Mouse (Mus musculus): Measurements from ENCODE around the gene Erich4. TPM values are rescaled to one million over a fixed set of nuclear protein-coding genes. Genes with fewer than 3 reads are reported as not detected.

The Erich4 gene
- polyA plus RNA-seq (2011; ENCODE audit: insufficient read length, low read depth, missing spikeins) = not detected in 2 replicates

DNA sequence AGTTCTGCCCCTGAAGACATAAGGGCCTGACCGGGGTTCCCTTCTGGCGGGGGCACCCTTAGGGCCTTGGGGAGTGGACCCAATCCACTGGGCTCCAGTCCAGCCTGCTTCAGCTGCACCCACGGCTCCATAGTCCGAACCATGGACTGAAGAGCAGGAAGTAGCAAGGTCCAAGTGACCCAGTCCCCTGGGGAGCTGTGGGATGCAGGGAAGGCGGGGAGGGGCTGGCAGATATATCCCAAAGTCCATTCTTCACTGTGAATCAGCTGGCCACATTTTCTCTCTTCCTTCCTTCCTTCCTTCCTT, at the start of gene Erich4:
Gene Erich4, minus strand, starts transcription at position 187 of the 306 bp plus-strand sequence.
- Histone ChIP-seq H3K4me3 (ENCODE audit: insufficient read depth, low read length) (no peak within 1 kb of the TSS), H3K4me1 (ENCODE audit: control insufficient read depth, insufficient read depth, low read length) (no peaks in the 10 kb centered on the region), H3K27ac (ENCODE audit: insufficient read depth, low read length) (no peak within 1 kb of the TSS)
- TF ChIP-seq CTCF (IDR thresholded peaks at IDR 0.05; ENCODE audit: borderline replicate concordance, insufficient read depth, low read length) (no peak), POLR2A (IDR thresholded peaks at IDR 0.05; ENCODE audit: low read depth, low read length) (no peak)

DNA sequence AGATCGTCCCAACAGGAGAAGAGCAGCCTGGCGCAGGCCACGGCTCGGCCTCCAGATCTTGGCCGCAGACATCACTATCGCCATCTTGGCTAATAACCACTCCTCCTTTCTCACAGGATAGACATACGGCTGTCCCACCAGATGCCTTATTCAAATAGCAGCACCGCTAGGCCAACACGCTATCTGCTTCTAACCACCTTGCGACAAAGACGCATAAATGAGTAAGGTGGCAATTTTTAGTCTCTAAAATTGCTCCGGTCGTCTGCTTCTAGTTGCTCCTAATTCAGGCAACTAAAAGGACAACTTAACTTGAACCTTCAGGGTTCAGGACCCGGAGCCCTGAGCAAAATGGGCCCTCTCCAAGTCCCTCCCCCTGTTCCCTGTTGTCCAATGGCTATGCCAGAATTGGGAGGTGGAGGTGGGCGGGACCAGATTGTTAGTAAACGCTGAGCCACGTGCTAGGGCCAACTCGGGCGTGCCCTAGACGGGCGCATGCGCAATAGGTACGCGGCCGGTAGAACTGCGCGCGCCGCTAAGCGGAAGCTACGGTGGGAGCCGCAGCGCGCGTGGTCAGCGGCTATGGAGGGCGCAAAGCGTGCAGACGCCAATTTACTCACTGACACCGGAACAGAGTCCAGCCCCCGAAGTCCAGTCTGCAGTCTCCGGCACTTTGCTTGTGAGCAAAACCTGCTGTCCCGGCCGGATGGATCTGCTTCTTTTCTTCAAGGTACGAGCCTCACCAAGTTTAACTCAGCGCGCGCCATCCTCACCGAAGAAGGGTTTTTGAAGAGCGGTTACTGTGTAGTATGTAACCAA, 43.2 kb upstream of the Erich4 start, which contains the start of the genes Bckdha and Exosc5:
Gene Bckdha, minus strand, starts transcription at position 325 of the 816 bp plus-strand sequence.
Gene Exosc5, plus strand, starts transcription at position 508 of the 816 bp plus-strand sequence.
- H3K27ac ChIP-seq (ENCODE audit: insufficient read depth, low read length) = peak within 1 kb of the TSS; percentile 59
- no peaks in the 10 kb centered on the region for H3K4me1 ChIP-seq (ENCODE audit: control insufficient read depth, insufficient read depth, low read length)
- TF ChIP-seq CTCF (IDR thresholded peaks at IDR 0.05; ENCODE audit: borderline replicate concordance, insufficient read depth, low read length) (no peak), POLR2A (IDR thresholded peaks at IDR 0.05; ENCODE audit: low read depth, low read length) (peak; percentile 84)
- peak within 1 kb of the TSS; percentile 66 for H3K4me3 ChIP-seq (ENCODE audit: insufficient read depth, low read length)

DNA sequence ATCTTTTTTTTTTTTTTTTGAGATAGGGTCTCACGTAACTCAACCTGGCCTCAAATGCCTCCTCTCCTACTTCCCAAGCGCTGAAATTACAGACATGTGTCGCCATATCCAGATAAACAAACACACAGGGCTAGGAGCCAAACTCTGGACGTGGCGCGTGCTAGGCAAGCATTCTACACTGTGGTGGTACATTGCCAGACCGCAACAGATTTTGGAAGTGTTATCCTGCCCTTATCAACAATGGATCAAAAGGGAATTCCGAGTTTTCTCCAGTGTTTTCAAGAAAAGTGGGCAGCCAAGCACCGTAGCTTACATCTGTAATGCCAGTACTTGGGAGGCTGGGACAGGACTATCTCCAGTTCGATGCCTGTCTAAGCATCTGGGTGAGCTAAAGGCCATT, 42.1 kb upstream of the Erich4 start:
- no peaks in the 10 kb centered on the region for H3K4me1 ChIP-seq (ENCODE audit: control insufficient read depth, insufficient read depth, low read length)
- H3K4me3 ChIP-seq (ENCODE audit: insufficient read depth, low read length) = peak overlapping the region; percentile 63
- TF ChIP-seq POLR2A (IDR thresholded peaks at IDR 0.05; ENCODE audit: low read depth, low read length) (no peak), CTCF (IDR thresholded peaks at IDR 0.05; ENCODE audit: borderline replicate concordance, insufficient read depth, low read length) (no peak)
- H3K27ac ChIP-seq (ENCODE audit: insufficient read depth, low read length) = no peak overlapping the region

DNA sequence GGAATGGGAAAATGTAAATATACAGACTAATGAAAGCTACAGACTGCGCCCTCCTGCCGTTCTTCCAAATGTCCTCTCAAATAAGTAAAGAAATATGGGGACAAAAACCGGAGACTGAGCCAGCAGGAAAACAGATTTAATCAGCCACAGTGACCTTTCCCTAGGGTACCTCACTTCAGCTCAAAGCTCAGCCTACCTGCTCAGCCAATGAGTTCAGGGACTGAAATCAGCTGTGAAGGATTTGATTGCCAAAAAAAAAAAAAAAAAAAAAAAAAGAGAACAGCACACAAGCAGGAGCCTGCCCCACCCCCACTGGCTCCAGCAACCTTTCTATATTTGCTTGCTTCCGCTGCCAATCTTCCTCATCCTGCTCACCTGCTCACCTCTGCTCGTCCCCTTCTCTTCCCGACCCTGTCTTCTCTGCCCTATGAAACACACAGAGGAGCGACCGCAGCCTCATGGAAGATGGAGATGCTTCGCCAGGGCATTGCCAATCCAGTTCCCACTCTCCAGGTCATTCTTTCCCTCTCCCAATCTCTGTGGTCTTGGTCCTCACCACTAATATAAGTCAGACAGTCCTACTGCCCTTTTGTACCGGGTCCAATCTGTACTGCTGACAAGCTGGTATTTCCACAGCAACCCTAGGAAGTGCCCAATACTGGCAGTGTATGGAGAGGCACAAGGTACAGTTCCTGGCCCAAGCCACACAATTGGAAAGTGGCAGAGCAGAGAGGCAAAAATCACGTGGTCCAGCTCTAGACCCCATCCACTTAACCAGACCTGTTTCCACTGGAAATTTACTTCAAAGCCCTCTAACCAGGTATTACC, 40.1 kb upstream of the Erich4 start:
- no peak overlapping the region for H3K27ac ChIP-seq (ENCODE audit: insufficient read depth, low read length)
- H3K4me3 ChIP-seq (ENCODE audit: insufficient read depth, low read length) = no peak overlapping the region
- H3K4me1 ChIP-seq (ENCODE audit: control insufficient read depth, insufficient read depth, low read length) = no peaks in the 10 kb centered on the region
- TF ChIP-seq CTCF (IDR thresholded peaks at IDR 0.05; ENCODE audit: borderline replicate concordance, insufficient read depth, low read length) (no peak), POLR2A (IDR thresholded peaks at IDR 0.05; ENCODE audit: low read depth, low read length) (no peak)

DNA sequence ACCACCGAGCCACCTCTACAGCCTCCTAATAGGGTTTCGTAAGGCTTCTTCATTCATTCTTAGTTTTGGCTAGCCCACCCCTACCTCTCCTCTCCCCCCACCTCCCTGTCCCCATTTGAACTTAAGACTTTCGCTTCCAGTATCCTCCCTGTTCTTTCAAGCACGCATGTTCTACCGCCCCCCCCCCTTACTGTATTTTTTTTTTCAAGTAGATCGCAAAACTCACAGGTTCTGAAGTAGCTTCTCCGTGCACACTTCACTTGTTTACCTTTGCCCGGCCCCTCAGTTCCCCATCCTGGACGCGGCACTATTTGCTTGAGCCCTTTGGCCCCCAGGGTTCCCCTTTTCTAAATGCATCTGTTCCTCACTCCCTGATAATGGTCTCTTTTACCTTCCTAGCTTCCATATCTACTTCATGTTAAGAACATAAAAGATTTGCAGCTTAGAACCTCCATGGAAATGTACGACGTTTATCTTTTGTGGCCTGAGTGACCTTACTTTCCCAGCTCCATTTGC, 36.6 kb upstream of the Erich4 start:
- Histone ChIP-seq H3K4me1 (ENCODE audit: control insufficient read depth, insufficient read depth, low read length) (no peaks in the 10 kb centered on the region), H3K4me3 (ENCODE audit: insufficient read depth, low read length) (no peak overlapping the region), H3K27ac (ENCODE audit: insufficient read depth, low read length) (no peak overlapping the region)
- no peak for TF ChIP-seq CTCF (IDR thresholded peaks at IDR 0.05; ENCODE audit: borderline replicate concordance, insufficient read depth, low read length)
- no peak for TF ChIP-seq POLR2A (IDR thresholded peaks at IDR 0.05; ENCODE audit: low read depth, low read length)

DNA sequence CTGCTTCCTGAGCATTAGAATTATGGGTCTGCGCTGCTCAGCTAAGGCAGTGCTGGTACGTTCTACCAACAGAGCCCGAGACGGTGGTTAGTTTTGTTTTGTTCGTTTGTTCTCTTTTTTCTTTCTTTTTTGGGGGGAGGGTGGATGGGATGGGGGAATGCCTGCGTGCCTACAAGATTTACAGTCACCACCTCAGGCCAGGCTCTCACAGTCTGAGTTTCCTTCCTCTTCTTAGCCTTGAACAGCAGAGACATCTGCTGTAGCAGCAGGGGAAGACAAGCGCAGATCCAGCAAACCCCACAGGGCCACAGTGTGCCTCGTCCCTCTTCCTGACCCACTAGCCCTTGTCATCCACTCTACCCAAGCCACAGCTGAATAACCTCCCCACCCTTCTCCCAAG, 35.6 kb upstream of the Erich4 start:
- Histone ChIP-seq H3K27ac (ENCODE audit: insufficient read depth, low read length) (no peak overlapping the region), H3K4me1 (ENCODE audit: control insufficient read depth, insufficient read depth, low read length) (no peaks in the 10 kb centered on the region), H3K4me3 (ENCODE audit: insufficient read depth, low read length) (no peak overlapping the region)
- no peak for TF ChIP-seq CTCF (IDR thresholded peaks at IDR 0.05; ENCODE audit: borderline replicate concordance, insufficient read depth, low read length)
- TF ChIP-seq POLR2A (IDR thresholded peaks at IDR 0.05; ENCODE audit: low read depth, low read length) = no peak

DNA sequence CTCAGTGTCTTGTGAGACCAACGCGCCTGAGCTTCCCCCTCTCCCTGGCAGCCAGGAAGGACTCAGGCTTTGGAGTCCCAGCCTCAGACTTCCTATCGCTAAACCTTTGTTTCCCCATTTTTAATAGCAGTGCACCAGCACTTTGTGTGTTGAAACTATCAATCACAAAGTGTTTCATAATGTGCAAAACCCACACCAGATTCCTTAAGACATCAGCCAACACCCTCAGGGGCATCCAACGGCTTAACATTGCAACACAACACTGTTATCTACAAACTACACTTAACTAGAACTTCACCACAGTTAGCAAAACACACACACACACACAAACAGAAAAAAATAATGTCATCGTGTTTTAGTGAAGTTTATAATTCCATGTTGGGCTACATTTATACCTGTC, 34.1 kb upstream of the Erich4 start:
- H3K4me1 ChIP-seq (ENCODE audit: control insufficient read depth, insufficient read depth, low read length) = no peaks in the 10 kb centered on the region
- no peak for TF ChIP-seq POLR2A (IDR thresholded peaks at IDR 0.05; ENCODE audit: low read depth, low read length)
- TF ChIP-seq CTCF (IDR thresholded peaks at IDR 0.05; ENCODE audit: borderline replicate concordance, insufficient read depth, low read length) = no peak
- no peak overlapping the region for H3K4me3 ChIP-seq (ENCODE audit: insufficient read depth, low read length)
- H3K27ac ChIP-seq (ENCODE audit: insufficient read depth, low read length) = no peak overlapping the region

DNA sequence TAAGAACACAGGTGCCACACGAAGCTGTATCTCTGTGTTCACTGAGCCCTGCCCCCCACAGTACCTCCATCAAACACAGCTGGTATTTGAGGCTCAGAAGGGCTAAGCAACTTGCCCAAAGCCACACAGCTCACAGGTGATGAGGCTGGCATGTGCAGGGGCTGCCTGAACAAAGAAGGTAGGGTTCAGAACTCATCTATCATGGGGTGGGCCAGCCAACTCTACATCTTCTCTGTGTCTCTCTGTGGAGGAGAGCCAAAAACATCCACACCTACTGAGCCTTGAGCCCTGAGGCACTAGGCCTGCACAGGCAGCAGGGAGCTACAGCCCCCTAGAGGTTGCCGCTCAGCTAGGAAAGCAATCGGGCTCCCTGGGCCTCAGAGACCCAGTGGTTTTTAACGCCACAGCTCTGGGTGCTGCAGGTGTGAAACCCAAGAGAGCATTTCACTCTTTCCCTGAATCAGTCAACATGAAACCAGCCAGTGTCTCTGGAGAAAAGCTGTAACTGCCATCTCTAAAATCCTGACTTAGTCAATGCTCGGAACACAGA, 32.0 kb upstream of the Erich4 start:
- H3K4me1 ChIP-seq (ENCODE audit: control insufficient read depth, insufficient read depth, low read length) = no peaks in the 10 kb centered on the region

DNA sequence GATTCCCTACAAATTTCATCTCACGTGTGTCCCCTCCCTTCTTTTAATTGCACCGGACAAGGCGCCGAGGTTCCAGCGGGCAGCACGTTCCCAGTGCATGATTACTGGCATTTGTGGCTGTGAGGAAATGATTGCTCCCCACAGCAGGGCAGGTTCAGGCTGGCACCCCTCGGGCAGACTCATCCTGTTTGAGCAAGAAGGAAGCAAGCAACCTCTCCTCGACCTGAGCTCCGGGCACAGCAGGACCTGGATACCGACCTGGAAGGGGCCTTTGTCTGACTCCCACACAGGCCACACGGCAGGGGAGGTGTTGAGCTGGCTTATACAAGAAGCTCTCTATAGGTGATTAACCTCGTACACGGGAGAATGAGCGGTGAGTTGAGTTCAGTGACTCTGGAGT, 29.4 kb upstream of the Erich4 start:
- H3K4me1 ChIP-seq (ENCODE audit: control insufficient read depth, insufficient read depth, low read length) = no peaks in the 10 kb centered on the region
- no peak overlapping the region for H3K4me3 ChIP-seq (ENCODE audit: insufficient read depth, low read length)
- H3K27ac ChIP-seq (ENCODE audit: insufficient read depth, low read length) = no peak overlapping the region
- TF ChIP-seq POLR2A (IDR thresholded peaks at IDR 0.05; ENCODE audit: low read depth, low read length) = no peak
- no peak for TF ChIP-seq CTCF (IDR thresholded peaks at IDR 0.05; ENCODE audit: borderline replicate concordance, insufficient read depth, low read length)

More for the DNA sequence above, 32.0 kb upstream of the Erich4 start:
- Histone ChIP-seq H3K4me3 (ENCODE audit: insufficient read depth, low read length) (no peak overlapping the region), H3K27ac (ENCODE audit: insufficient read depth, low read length) (no peak overlapping the region)
- TF ChIP-seq POLR2A (IDR thresholded peaks at IDR 0.05; ENCODE audit: low read depth, low read length) (no peak), CTCF (IDR thresholded peaks at IDR 0.05; ENCODE audit: borderline replicate concordance, insufficient read depth, low read length) (peak; percentile 18; the same call in 1 of the 2 replicates)

Data from embryonic fibroblast, embryonic 13.5 days (primary cell).